Mouse (Mus musculus) kidney, embryonic 14.5 days (tissue): Measurements from ENCODE around the gene Pxdn. TPM values are rescaled to one million over a fixed set of nuclear protein-coding genes. Genes with fewer than 3 reads are reported as not detected.

Experiments
- ATAC-seq: fragments of 200-750 bp; cut with Nextera tagmentation; 2 replicates; pipeline ENCODE4 v1.8.0; 2017; ENCODE audit warnings: moderate number of reproducible peaks, mild to moderate bottlenecking, moderate TSS enrichment, moderate library complexity; ENCODE audit not compliant: low FRiP score, low TSS enrichment
- H3K27ac ChIP-seq: fragments of 300-500 bp; sonication (generic); 2 replicates; pipeline ENCODE4 v1.5.1; 2014; ENCODE audit warnings: low read depth, mild to moderate bottlenecking, low read length, moderate library complexity, mixed read lengths
- H3K27me3 ChIP-seq: fragments of 300-500 bp; sonication (generic); 2 replicates; pipeline ENCODE4 v1.6.1; 2014; ENCODE audit warnings: mild to moderate bottlenecking, low read length; ENCODE audit not compliant: control insufficient read depth, insufficient read depth
- H3K36me3 ChIP-seq: fragments of 300-500 bp; sonication (generic); 2 replicates; pipeline ENCODE4 v1.6.1; 2014; ENCODE audit warnings: low read length, mixed read lengths; ENCODE audit not compliant: control insufficient read depth, insufficient read depth
- H3K4me1 ChIP-seq: fragments of 300-500 bp; sonication (generic); 2 replicates; pipeline ENCODE4 v1.6.1; 2014; ENCODE audit warnings: low read length, mixed read lengths; ENCODE audit not compliant: control insufficient read depth, insufficient read depth
- H3K4me2 ChIP-seq: fragments of 300-500 bp; sonication (generic); replicated peaks from 2 replicates; pipeline ENCODE4 v1.6.1; 2014; ENCODE audit warnings: low read depth, mild to moderate bottlenecking, low read length
- H3K4me3 ChIP-seq: fragments of 300-500 bp; sonication (generic); 2 replicates; pipeline ENCODE4 v1.5.1; 2014; ENCODE audit warnings: mild to moderate bottlenecking, low read length
- H3K9ac ChIP-seq: fragments of 300-500 bp; sonication (generic); 2 replicates; pipeline ENCODE4 v1.6.1; 2014; ENCODE audit warnings: low read depth, mild to moderate bottlenecking, low read length, moderate library complexity
- H3K9me3 ChIP-seq: fragments of 300-500 bp; sonication (generic); 2 replicates; pipeline ENCODE4 v1.6.1; 2016; ENCODE audit warnings: low read length; ENCODE audit not compliant: control insufficient read depth
- WGBS: fragments of 180-500 bp; shearing (Covaris S2); extraction: QIAGEN DNeasy Blood & Tissue Kit; methylation state at CpG from one replicate; pipeline ENCODE4 v1.1.7; 2014; 5-methylcytosine and 5-hydroxymethylcytosine counted together
- polyA plus RNA-seq: library from polyadenylated mRNA; unstranded; fragments of >200 nt; fragmentation: Nextera tagmentation; extraction: Ambion mirVana; gene quantifications from 2 replicates; pipeline ENCODE4 v1.2.1, GENCODE M21; 2014

The Pxdn gene
- polyA plus RNA-seq, 1 experiment from 2014 or later = 120 TPM

DNA sequence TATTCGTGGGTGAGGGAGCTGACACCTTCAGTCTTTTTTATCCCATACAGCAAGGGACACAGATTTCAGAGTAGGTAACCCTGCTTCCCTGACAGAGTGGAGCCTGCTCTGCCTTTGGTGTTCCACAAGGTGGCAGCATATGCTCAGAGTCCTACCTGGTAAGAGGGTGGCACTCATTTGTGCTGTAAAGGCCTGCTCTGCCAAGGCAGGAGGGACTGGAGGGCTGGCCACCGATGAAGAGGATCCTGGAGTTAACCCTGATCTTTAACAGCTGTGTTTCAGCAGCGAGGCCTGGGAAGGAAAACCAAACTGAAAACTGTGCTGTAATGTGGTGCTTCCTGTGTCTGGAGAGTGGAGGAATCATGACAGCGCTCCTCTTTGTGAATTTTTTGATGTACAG lies 102.2 kb downstream of the Pxdn start:
- 42% methylated on average over 4 of the region's 4 CpGs for WGBS
- no peak for ATAC-seq
- Histone ChIP-seq H3K27ac (no peak overlapping the region), H3K4me1 (no peaks in the 10 kb centered on the region), H3K9ac (no peak overlapping the region), H3K4me3 (no peak overlapping the region), H3K36me3 (no peaks in the 10 kb centered on the region), H3K27me3 (no peaks in the 10 kb centered on the region), H3K4me2 (no peak overlapping the region), H3K9me3 (no peaks in the 10 kb centered on the region)

DNA sequence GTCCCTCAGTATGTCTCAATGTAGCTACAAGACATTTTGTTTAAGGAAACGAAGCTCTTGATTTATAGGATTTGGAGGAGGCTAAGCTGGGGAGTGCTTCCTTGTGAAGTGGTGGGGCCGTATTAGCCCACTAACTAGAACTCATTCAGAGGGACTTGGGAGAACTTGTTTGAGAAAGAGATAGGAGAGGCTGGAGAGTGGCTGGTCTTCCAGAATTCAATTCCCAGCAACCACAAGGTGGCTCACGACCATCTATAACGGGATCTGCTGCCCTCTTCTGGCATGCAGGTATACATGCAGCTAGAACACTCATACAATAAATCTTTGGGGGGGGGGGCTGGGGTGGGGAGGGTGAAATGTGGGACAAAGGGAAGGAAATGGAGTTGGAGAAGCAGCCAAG lies 102.7 kb downstream of the Pxdn start:
- 13% methylated on average over 4 of the region's 4 CpGs for WGBS
- Histone ChIP-seq H3K9me3 (no peaks in the 10 kb centered on the region), H3K4me2 (no peak overlapping the region), H3K36me3 (no peaks in the 10 kb centered on the region), H3K27me3 (no peaks in the 10 kb centered on the region), H3K9ac (no peak overlapping the region), H3K4me1 (no peaks in the 10 kb centered on the region), H3K27ac (peak overlapping the region; percentile 47; the same call in 1 of the 2 replicates), H3K4me3 (no peak overlapping the region)
- peak; percentile 53; the same call in 1 of the 2 replicates for ATAC-seq

DNA sequence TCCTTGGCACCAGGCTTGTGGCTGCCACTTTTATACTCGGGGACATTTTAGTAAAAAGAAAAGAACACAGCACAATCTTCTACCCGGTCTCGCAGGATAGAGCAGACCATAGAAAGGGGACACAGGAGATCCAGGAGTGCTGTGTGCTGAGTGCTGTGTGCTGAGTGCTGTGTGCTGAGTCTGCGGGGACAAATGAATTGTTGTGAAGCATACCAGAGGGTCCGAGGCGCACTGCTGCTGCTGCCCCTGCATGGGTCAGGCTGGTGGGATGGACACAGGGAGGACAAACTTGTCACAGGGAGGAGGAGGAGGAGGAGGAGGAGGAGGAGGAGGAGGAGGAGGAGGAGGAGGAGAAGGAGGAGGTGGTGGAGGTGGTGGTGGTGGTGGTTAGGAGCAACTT lies 111.4 kb downstream of the Pxdn start:
- Histone ChIP-seq H3K4me1 (no peaks in the 10 kb centered on the region), H3K36me3 (no peaks in the 10 kb centered on the region), H3K27me3 (no peaks in the 10 kb centered on the region), H3K9ac (no peak overlapping the region), H3K27ac (no peak overlapping the region), H3K4me3 (no peak overlapping the region), H3K9me3 (no peaks in the 10 kb centered on the region), H3K4me2 (no peak overlapping the region)
- 84% methylated on average over 6 of the region's 6 CpGs for WGBS
- no peak for ATAC-seq

DNA sequence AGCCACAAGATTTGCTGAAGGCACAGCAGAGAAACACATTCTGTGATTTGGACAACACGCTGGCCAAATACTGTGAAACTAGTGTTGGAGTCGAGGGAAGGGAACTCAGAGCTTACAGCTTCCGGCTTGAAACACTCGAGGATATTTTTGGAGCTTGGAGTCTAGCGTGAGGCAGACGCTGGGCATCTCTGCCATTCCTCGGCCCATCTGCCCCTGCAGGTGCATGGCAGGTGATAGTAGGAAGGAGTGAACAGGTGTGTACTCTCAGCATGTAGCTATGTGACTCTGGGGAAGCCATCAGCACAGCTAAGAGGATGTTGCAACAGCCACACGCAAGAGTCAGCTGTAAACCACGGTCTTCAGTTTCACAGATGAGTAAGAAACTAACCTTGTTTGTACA lies 112.4 kb downstream of the Pxdn start:
- Histone ChIP-seq H3K9me3 (no peaks in the 10 kb centered on the region), H3K27me3 (no peaks in the 10 kb centered on the region), H3K27ac (no peak overlapping the region), H3K4me1 (no peaks in the 10 kb centered on the region), H3K4me3 (no peak overlapping the region), H3K36me3 (no peaks in the 10 kb centered on the region), H3K9ac (no peak overlapping the region), H3K4me2 (no peak overlapping the region)
- no peak for ATAC-seq
- 81% methylated on average over 9 of the region's 9 CpGs for WGBS

DNA sequence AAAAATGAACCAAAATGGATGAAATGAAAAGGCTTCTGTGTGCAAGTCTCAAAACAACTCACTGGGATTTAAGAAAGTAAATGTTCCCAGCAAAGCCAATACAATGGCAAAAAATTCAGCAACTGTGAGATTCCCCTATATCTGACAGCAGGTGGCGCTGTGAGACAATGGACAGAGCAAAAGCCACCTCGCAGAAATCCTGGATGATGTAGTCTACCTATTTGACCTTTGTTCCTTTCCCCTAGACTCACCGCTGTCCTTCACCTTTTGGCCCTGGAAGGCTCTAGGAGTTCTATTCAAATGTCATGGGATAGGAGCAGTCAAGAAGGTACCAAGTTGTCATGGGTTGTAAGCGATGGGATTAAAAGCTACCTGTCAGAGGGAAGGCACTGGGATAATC lies 112.8 kb downstream of the Pxdn start:
- no peak overlapping the region for H3K4me3 ChIP-seq
- H3K27ac ChIP-seq = no peak overlapping the region
- H3K4me2 ChIP-seq = no peak overlapping the region
- no peaks in the 10 kb centered on the region for H3K4me1 ChIP-seq
- H3K9ac ChIP-seq = no peak overlapping the region
- WGBS = 21% methylated on average over 4 of the region's 4 CpGs
- H3K27me3 ChIP-seq = no peaks in the 10 kb centered on the region
- no peaks in the 10 kb centered on the region for H3K36me3 ChIP-seq
- H3K9me3 ChIP-seq = no peaks in the 10 kb centered on the region
- no peak for ATAC-seq

DNA sequence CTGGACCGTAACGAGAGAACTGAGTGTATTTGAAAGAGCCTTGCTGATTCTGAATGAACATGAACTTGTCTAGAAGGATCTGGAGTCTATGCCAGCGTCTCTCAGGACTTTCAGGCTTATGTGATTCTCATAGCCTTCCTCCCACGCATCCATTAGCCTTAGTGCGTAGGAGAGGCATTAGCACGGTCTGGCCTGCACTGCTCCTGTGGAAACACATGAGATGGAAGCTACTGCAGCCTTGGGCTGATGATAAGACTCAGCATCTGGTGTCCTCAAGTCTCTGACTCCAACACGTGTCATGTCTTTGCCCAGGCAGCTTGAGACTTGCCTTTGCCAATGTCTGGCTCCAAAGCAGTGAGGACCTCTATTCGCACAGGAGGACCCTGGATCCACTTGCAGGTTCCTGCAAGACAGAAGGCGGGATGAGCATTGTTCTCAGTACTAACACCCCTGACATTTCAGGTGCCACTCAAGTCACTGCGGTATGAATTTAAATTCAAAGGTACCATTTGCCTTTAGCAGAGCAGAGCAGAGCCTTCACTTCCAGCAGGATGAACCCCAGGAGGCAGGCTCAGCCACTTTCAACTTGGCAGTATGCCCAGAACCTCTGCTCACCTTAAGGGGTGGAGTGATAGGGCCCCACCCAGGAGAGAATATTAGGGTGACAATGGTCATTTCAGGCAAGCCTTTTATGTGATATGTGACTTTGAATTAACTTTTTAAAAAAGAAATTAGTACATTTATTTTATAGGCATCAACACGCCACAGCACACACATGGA lies 117.5 kb downstream of the Pxdn start:
- H3K27me3 ChIP-seq = no peaks in the 10 kb centered on the region
- no peaks in the 10 kb centered on the region for H3K36me3 ChIP-seq
- WGBS = 79% methylated on average over 11 of the region's 11 CpGs
- H3K9ac ChIP-seq = no peak overlapping the region
- ATAC-seq = no peak
- no peak overlapping the region for H3K4me3 ChIP-seq
- H3K27ac ChIP-seq = no peak overlapping the region
- no peaks in the 10 kb centered on the region for H3K4me1 ChIP-seq
- no peaks in the 10 kb centered on the region for H3K9me3 ChIP-seq
- no peak overlapping the region for H3K4me2 ChIP-seq

DNA sequence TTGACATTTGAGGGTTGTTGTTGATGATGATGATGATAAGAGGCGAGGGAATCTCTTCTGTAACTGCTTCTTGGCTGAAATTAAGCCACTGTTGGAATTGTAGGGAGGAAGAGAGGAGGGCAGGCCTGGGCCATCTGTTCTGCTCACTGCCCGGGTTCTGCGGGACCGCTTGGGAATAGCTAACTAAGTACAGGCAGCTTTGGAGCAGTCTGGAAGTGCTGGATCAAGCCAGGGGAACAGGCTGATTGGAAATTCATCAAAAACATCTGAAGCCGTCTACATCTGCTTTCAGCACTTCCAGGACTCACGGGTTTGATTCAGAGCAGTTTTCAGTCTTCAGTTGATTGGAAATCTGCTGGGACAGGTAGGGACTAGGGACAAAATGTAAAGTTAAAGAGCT lies 120.6 kb downstream of the Pxdn start:
- Histone ChIP-seq H3K4me1 (no peaks in the 10 kb centered on the region), H3K9ac (no peak overlapping the region), H3K4me2 (no peak overlapping the region), H3K27ac (no peak overlapping the region), H3K36me3 (no peaks in the 10 kb centered on the region), H3K27me3 (no peaks in the 10 kb centered on the region), H3K4me3 (no peak overlapping the region), H3K9me3 (no peaks in the 10 kb centered on the region)
- no peak for ATAC-seq
- WGBS = 70% methylated on average over 6 of the region's 6 CpGs

DNA sequence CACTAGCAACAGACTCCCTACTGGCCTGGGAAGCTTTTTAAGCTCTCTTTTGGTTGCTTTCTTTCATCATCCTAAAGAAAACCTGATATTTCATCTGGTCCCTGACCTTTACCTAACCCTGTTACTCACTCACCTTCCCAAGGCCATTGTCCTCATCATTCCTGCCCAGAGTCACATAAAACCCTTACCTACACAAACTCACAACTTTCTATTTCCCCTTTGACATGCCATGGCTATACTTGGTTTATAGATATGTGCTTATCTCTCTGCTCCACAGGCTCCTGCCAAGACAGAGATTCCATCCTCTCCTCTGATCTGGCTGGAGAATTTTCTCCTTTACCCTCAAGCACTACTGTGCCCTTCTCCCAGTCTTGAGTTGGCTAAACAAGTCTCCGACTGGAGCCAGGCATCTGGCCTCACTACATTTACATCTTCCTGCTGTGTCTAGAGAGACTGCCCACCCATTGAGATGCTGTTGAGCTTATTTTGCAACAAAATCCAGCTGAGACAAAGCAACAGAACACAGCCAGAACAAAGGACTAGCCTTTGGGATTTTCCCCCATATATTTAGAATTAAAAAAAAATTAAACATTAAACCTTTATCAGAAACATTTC lies 124.2 kb downstream of the Pxdn start:
- Histone ChIP-seq H3K4me2 (no peak overlapping the region), H3K27me3 (no peaks in the 10 kb centered on the region; the same call in 1 of the 2 replicates), H3K27ac (no peak overlapping the region), H3K9ac (no peak overlapping the region), H3K36me3 (no peaks in the 10 kb centered on the region), H3K9me3 (no peaks in the 10 kb centered on the region), H3K4me3 (no peak overlapping the region), H3K4me1 (no peaks in the 10 kb centered on the region)
- ATAC-seq = no peak
- 29% methylated on average over 1 of the region's 1 CpGs for WGBS

DNA sequence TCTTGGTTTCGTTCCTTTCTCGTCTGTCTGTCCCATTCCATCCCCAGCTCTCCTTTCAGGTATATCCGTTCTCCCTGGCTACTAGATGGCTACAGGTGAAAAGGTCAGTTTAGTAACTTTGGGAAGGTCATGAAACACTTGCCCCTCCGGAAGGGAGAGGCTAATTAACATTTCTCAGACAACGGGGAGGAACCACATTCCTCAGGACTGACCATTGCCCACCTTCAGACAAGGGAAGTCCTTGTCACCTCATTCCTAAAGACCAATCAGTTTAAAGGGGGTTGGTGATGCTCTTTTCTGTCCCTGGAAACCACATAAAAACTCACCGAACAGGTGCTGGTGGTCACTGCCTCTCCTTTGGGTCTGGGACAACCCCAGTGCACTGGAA lies 124.7 kb downstream of the Pxdn start:
- Histone ChIP-seq H3K36me3 (no peaks in the 10 kb centered on the region), H3K4me1 (no peaks in the 10 kb centered on the region), H3K27ac (no peak overlapping the region), H3K4me3 (no peak overlapping the region), H3K4me2 (no peak overlapping the region), H3K9me3 (no peaks in the 10 kb centered on the region), H3K9ac (no peak overlapping the region), H3K27me3 (no peaks in the 10 kb centered on the region; the same call in 1 of the 2 replicates)
- whole genome bisulfite sequencing = 30% methylated on average over 6 of the region's 6 CpGs
- ATAC-seq = no peak
